Comparison of ENCODE assay signal across 9 mouse cellular contexts in the genomic region with DNA sequence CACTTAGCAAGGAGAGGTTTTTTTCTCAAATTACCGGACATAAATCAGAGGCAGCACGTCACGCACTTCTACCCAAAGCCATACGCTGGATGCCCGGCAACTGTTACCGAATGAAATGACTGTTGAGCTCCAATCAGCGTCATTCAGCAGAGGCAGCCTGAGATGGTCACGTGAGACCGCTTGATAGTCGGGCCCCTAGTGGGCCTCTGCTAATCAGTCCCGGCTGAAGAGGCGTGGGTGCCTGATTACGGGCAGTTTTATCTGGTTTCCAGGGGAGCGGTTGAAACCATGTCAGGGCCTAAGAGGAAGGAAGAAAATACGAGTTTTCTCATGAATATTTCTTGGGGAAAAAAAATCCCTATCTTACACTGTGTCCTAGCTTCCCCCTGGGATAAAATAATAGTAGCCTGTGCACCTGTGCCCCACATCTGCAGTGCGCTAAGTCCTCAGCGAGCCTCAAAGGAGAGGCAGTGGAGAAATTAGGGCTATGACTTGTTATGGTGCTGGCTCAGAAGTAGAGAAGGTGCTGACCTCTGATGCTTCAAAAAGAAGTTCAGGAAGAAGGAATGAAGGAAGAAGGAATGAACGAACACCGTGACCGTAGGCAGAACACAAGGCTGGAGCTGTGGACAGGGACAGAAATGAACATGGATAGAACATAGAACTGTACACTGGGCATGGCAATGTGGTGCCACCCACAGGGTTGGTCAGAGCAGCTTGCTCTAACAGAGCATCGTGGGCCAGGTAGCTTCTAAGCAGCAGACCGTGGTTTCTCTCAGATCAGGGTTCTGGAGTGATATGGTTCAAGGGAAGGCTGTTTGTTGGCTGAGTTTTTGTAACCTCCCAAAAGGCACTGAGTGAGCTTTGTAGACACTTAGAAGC. TPM values are rescaled to one million over a fixed set of nuclear protein-coding genes. Genes with fewer than 3 reads are reported as not detected.
DNase-seq lines count a peak whose midpoint lies in the region; ATAC-seq and TF ChIP-seq lines count a peak whose summit lies in the region.
"Had no signal": no experiment of that assay in that cellular context is flagged by ENCODE, and none has a peak within 500 bp of the region (broad histone marks: within the 10 kb centered on the region; RNA-seq: fewer than 3 reads in every experiment).

No protein-coding gene starts in this region.

- peak; percentile 84 for ATAC-seq in forebrain, embryonic 15.5 days (replicated peaks)
- ATAC-seq in intestine, embryonic 14.5 days (replicated peaks; ENCODE audit: low FRiP score, low TSS enrichment, low read depth), result peak; percentile 94
- ATAC-seq in midbrain, embryonic 14.5 days (ENCODE audit: low FRiP score, low TSS enrichment), result peak; percentile 82; the same call in 1 of the 2 replicates

- WGBS in forebrain, embryonic 15.5 days, result 44% methylated on average over 22 of the region's 22 CpGs
- WGBS in intestine, embryonic 14.5 days, result 45% methylated on average over 22 of the region's 22 CpGs
- 35% methylated on average over 22 of the region's 22 CpGs for WGBS in midbrain, embryonic 14.5 days

- H3K4me3 ChIP-seq in forebrain, embryonic 15.5 days, result no peak overlapping the region
- no peak overlapping the region for H3K4me3 ChIP-seq in intestine, embryonic 14.5 days (ENCODE audit: low read depth, low read length)
- no peak overlapping the region for H3K4me3 ChIP-seq in midbrain, embryonic 14.5 days (replicated peaks; ENCODE audit: low read depth, low read length)

- H3K4me2 ChIP-seq in forebrain, embryonic 15.5 days (replicated peaks), result peak overlapping the region; percentile 12; the same call in 1 of the 2 replicates
- peak overlapping the region; percentile 18; the same call in 1 of the 2 replicates for H3K4me2 ChIP-seq in intestine, embryonic 14.5 days (ENCODE audit: low read length)
- peak overlapping the region; percentile 33 for H3K4me2 ChIP-seq in midbrain, embryonic 14.5 days (ENCODE audit: low read length)

- H3K36me3 ChIP-seq in forebrain, embryonic 15.5 days, result no peaks in the 10 kb centered on the region
- H3K36me3 ChIP-seq in intestine, embryonic 14.5 days (ENCODE audit: control insufficient read depth, insufficient read depth, low read length), result no peaks in the 10 kb centered on the region
- H3K36me3 ChIP-seq in midbrain, embryonic 14.5 days (ENCODE audit: control insufficient read depth, insufficient read depth, low read length), result no peaks in the 10 kb centered on the region

- H3K9me3 ChIP-seq in forebrain, embryonic 15.5 days, result no peaks in the 10 kb centered on the region
- H3K9me3 ChIP-seq in intestine, embryonic 14.5 days (ENCODE audit: control insufficient read depth, low read length), result no peaks in the 10 kb centered on the region
- H3K9me3 ChIP-seq in midbrain, embryonic 14.5 days (ENCODE audit: control insufficient read depth, low read length), result no peaks in the 10 kb centered on the region

- H3K27me3 ChIP-seq in forebrain, embryonic 15.5 days, result no peaks in the 10 kb centered on the region
- no peaks in the 10 kb centered on the region for H3K27me3 ChIP-seq in intestine, embryonic 14.5 days (replicated peaks; ENCODE audit: control insufficient read depth, insufficient read depth, low read length)
- H3K27me3 ChIP-seq in midbrain, embryonic 14.5 days (ENCODE audit: control insufficient read depth, insufficient read depth, low read length), result no peaks in the 10 kb centered on the region

- TF ChIP-seq POLR2A in brain, embryonic 14.5 days (IDR thresholded peaks at IDR 0.05; ENCODE audit: borderline replicate concordance, extremely low read depth, insufficient read depth, insufficient read length, poor library complexity, severe bottlenecking), result no peak

- intact Hi-C loops in left cerebral cortex, postnatal 4 days (cut with DNase I), result no loop called here

- no peak overlapping the region for H3K27ac ChIP-seq in forebrain, embryonic 15.5 days (replicated peaks)
- H3K27ac ChIP-seq in intestine, embryonic 14.5 days (ENCODE audit: low read depth), result 0 out of 2 replicates have a peak overlapping the region, but pooled peaks have one; percentile 22
- H3K27ac ChIP-seq in midbrain, embryonic 14.5 days (replicated peaks; ENCODE audit: low read depth, low read length), result peak overlapping the region; percentile 56

- peak; percentile 26 for DNase-seq in layer of hippocampus, adult 11-12 months (ENCODE audit: low spot score)
- no peak for DNase-seq in layer of hippocampus, postnatal 10 days (ENCODE audit: low spot score in 2 of 2)
- DNase-seq in brain, embryonic 14.5 days (ENCODE audit: low read depth), result peak; percentile 88
- DNase-seq in intestine, embryonic 14.5 days (ENCODE audit: low spot score), result peak; percentile 58
- DNase-seq in midbrain, embryonic 14.5 days, result peak; percentile 79
- DNase-seq in left cerebral cortex, postnatal 4 days, result no peak
- DNase-seq in left cerebral cortex, adult 18-20 months (ENCODE audit: low spot score in 2 of 2), result no peak

- H3K4me1 ChIP-seq in forebrain, embryonic 15.5 days, result peaks cover 7% of the 10 kb centered on the region; the same call in 1 of the 2 replicates
- H3K4me1 ChIP-seq in intestine, embryonic 14.5 days (replicated peaks; ENCODE audit: control insufficient read depth, insufficient read depth, low read length), result no peaks in the 10 kb centered on the region
- peaks cover 11% of the 10 kb centered on the region; the same call in 1 of the 2 replicates for H3K4me1 ChIP-seq in midbrain, embryonic 14.5 days (ENCODE audit: control insufficient read depth, insufficient read depth, low read length)

- no peak for TF ChIP-seq CTCF in brain, embryonic 14.5 days (IDR thresholded peaks at IDR 0.05; ENCODE audit: borderline replicate concordance, extremely low read depth, insufficient read depth, insufficient read length)

- no peak overlapping the region for H3K9ac ChIP-seq in forebrain, embryonic 15.5 days (replicated peaks)
- no peak overlapping the region for H3K9ac ChIP-seq in intestine, embryonic 14.5 days (ENCODE audit: low read length)
- H3K9ac ChIP-seq in midbrain, embryonic 14.5 days (replicated peaks; ENCODE audit: low read length), result no peak overlapping the region

RNA-seq across cellular contexts. Expression of gene Gm4792, which starts 48.7 kb away (rescaled TPM):
- total RNA-seq in layer of hippocampus, postnatal 10 days (2021), result not detected
- 0.11 and 0.13 TPM in 2 replicates for polyA plus RNA-seq in brain, embryonic 14.5 days (2012; rRNA removed)
- polyA plus RNA-seq in forebrain, embryonic 15.5 days (2015; fragmentation: Nextera tagmentation; extraction: Ambion mirVana), result 0.23 TPM in 1 of 2 replicates, not detected in the other
- polyA plus RNA-seq in intestine, embryonic 14.5 days (2014; fragmentation: Nextera tagmentation; extraction: Ambion mirVana), result not detected in 2 replicates
- 0.78 and 0.89 TPM in 2 replicates for polyA plus RNA-seq in midbrain, embryonic 14.5 days (2014; fragmentation: Nextera tagmentation; extraction: Ambion mirVana)
- not detected for total RNA-seq in left cerebral cortex, postnatal 4 days (2021)
- total RNA-seq in left cerebral cortex, adult 18-20 months (2021), result not detected
- total RNA-seq: left cerebral cortex, postnatal 10 days had no signal

RNA-seq across cellular contexts. Expression of gene Ndufa12, which starts 51.3 kb away (rescaled TPM):
- total RNA-seq in layer of hippocampus, postnatal 10 days (2021), result 100 to 1,000 TPM; 209 to 246 TPM
- 180 and 184 TPM in 2 replicates for polyA plus RNA-seq in brain, embryonic 14.5 days (2012; rRNA removed)
- 292 and 335 TPM in 2 replicates for polyA plus RNA-seq in forebrain, embryonic 15.5 days (2015; fragmentation: Nextera tagmentation; extraction: Ambion mirVana)
- 456 and 473 TPM in 2 replicates for polyA plus RNA-seq in intestine, embryonic 14.5 days (2014; fragmentation: Nextera tagmentation; extraction: Ambion mirVana)
- 412 and 492 TPM in 2 replicates for polyA plus RNA-seq in midbrain, embryonic 14.5 days (2014; fragmentation: Nextera tagmentation; extraction: Ambion mirVana)
- total RNA-seq in left cerebral cortex, postnatal 4 days (2021), result 100 to 1,000 TPM; 178 to 195 TPM
- 100 to 1,000 TPM; 249 to 266 TPM for total RNA-seq in left cerebral cortex, adult 18-20 months (2021)

Comparison
In these comparisons a context has a peak if more than half of its experiments do, and no peak if none do; other contexts are left out.
1. DNase-seq: peak in layer of hippocampus, adult 11-12 months (single experiment), brain, embryonic 14.5 days (single experiment), intestine, embryonic 14.5 days (single experiment) and midbrain, embryonic 14.5 days (single experiment); none in layer of hippocampus, postnatal 10 days (0 of 2), left cerebral cortex, postnatal 4 days (single experiment) and left cerebral cortex, adult 18-20 months (0 of 2).
2. Peak in every context shown above with its lines, with median percentiles within 50 percentile points of each other: ATAC-seq and H3K4me2 ChIP-seq.